Mouse (Mus musculus) spleen, embryonic (tissue): ENCODE measurements around the gene Myl12a.

Source experiments
- CTCF ChIA-PET: fragments of 350-600 bp; sonication (Branson Sonifier 250); formaldehyde crosslinking; loops from one replicate; lab custom pipeline; 2022; lab: Charles Lee

Gene Myl12a

DNA sequence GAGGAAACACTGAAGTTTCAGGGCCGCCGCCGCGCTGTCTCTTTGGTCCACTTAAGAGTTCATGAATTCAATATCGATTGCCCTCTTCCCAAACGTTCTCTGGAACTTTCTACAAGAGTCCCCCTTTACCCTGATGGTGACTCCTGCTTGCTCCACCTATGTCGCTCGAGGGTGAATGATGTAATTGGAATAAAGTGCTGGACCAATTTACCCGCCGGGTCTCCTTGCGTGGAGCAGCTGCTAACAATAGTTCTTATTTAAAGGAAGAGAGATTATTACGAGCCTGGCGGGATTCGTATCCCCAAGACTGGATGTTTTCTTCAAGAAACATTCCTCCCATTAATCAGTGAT, at the start of gene Myl12a:
Gene Myl12a, minus strand, starts transcription at position 135 of the 351 bp plus-strand sequence.
- CTCF ChIA-PET = interaction anchor here (0.5 kb wide), 1 partner anchor 153 kb away, joined by 4 read pairs; no protein-coding TSS in a partner anchor

DNA sequence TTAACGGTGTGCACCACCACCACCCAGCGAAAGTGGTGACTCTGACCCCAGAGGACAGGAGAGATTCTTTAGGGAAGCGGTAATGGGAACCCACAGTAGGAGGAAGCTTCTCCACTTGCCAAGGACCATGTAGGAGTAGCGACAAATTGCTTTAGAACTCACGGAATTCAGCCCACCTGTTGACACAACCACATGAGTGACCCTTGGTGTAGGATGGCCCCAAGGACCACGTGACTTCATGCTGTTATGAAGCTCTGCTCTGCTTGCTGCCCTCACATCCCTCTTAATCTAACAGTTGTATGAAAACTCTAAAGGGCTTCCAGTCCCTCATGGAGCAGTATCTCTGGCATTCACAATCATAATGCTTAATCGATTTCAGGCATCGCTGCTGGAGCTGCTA, 46.6 kb upstream of the Myl12a start:
- CTCF ChIA-PET = no interaction called here

DNA sequence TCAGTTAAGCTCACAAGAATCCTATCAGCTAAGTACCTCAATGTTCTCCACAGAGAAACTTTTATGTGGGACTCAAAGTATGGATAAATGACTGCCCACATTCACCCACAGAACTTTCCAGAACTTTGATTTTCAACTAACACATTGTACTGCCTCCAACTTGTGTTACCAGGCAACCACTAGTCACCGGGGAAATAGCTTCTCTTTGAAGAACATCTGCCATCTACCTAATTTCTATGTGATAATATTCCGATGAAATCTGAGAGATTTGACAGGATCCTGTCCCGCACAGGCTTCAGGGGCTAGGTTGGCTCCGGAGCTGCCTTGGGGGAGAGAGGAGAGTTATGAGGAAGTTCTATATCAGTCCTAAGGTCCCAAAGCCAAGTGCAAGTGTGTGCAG, 44.2 kb upstream of the Myl12a start:
- CTCF ChIA-PET = no interaction called here

DNA sequence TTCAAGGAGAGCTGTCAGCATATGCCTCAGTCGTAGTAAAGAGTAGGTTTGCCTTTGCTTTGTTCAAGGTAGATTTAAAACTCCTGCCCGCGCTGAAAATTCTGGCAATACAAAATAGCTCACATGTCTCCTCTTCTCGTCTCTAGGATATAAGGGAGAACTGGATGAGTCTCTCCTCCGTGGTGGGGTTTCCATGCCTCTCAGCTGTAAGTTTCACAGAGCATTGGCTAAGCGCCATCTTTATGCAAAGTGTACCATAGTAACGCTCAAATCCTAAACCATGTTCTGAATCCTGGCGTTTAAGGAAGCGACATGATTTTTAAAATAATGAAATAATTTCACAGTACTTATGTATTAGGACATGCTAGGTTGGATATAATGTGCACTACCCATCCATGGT, 42.9 kb upstream of the Myl12a start:
- CTCF ChIA-PET = no interaction called here

DNA sequence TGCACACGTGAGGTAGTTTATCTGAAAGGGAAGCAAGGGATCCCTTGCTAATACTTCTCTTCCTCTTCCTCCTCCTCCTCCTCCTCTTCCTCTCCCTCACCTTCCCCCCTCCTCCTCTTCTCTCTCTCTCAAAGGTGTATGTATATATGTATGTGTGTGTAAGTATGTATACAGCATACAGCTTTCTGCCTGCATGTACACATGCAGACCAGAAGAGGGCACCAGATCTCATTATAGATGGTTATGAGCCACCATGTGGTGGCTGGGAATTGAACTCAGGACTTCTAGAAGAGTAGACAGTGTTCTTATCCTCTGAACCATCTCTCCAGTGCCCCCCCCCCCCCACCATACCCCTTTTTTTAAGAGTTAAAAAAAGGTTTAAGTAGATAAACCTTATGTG, 40.0 kb upstream of the Myl12a start:
- CTCF ChIA-PET = no interaction called here

DNA sequence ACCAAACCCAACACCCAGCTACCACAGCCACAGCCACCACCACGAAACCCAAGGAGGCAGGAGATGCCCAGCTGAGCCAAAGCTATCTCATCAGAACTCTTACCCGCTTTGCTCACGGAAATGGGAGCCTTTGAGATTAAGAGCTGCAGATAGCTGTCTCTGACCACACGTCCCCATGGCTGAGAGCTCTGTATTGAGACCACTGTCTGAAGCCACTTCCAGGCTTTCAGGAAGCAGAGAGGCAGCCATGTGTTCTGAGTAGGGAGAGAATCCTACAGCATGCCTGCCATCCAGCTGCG, 37.9 kb upstream of the Myl12a start:
- CTCF ChIA-PET = interaction anchor here (0.6 kb wide), 2 partner anchors 60 to 1184 kb away, joined by 3 to 13 read pairs; no protein-coding TSS in a partner anchor

DNA sequence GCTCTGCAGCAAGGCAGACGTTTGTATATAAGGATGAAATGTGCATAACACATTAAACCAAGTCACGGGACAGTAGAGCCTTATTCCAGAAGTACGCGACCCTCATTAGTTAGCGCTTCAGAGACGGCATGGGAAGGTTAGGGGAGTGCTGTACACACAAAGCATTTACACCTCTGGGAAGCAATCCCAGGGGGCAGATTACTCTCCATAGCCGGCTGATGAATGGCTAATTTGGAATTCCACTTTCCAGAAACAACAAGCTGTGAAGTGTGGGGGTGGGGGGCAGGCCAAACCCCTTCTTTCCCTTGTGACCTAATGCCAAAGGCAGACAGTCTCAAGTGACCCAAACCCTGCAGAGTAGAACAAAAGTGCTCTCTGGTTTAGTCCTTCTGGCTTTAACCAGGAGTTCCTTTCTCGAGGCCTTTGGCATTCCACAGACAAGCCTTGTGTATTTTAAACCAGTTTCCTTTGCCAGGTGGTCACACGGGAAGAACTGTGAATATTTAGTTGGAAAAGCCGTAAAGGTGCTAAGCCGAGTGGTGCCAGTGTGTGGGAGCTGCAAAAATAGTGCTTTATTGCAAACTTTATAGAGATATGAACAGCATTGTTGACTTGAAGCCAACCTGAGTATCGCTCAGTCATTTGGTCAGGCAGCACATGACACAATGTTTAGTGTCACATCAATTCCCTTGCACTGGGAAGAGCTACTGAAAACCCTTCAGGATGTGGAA, 37.3 kb upstream of the Myl12a start:
- CTCF ChIA-PET = interaction anchor here (0.6 kb wide), 1 partner anchor 61 kb away, joined by 13 read pairs; no protein-coding TSS in a partner anchor

DNA sequence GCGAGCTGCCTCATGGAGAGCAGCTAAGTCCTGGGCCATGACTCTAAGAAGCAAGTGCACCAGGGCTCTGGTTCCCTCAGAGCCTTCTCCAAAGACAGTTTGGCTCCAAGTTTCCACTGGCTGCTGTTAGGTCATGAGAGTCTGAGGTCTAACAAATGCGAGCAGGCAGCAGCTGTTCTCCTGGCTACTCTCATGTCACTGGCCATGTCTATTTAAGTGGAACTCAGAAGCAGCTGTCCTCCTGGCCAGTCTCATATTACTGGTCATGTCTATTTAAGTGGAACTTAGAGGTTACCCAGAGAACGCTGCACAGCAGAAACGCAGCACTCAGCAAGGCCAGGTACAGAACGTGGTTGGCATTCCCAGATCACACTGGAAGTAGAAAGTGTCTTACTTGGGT, 36.1 kb upstream of the Myl12a start:
- CTCF ChIA-PET = no interaction called here

DNA sequence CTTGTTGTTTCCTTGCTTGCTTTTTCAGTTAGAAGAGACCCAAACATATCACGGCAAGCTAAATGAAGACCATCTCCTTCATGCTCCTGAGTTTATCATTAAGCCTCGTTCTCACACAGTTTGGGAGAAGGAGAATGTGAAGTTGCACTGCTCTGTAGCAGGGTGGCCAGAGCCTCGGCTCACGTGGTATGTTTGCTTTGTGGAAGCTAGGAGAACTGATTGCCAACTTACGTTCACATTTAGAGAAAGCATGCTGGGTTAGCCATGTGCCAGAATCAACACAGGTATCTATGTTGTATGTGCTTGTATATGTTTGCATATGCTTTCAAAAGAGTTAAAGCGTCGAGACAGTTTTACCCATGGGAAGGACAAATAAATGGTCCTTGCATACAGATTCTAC, 34.5 kb upstream of the Myl12a start:
- CTCF ChIA-PET = no interaction called here

DNA sequence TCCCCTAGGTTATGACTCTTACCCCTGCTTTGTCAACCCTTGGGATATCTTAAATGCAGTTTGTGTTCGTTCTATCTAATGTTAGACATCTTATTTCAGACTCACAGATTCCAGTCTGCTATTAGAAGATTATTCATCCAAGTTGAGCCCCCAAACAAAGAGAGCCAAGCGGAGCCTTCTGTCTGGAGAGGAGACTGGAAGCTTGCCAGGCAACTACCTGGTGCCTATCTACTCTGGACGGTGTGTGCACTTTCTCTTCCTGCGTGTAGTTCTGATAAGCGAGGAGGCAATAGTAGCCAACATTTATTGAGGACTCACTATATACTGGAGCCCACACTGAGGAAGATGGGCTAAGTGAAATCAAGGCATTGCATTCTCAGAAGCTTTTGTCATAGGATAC, 31.8 kb upstream of the Myl12a start:
- CTCF ChIA-PET = interaction anchor here (0.7 kb wide), 1 partner anchor 230 kb away, joined by 8 read pairs; no protein-coding TSS in a partner anchor

DNA sequence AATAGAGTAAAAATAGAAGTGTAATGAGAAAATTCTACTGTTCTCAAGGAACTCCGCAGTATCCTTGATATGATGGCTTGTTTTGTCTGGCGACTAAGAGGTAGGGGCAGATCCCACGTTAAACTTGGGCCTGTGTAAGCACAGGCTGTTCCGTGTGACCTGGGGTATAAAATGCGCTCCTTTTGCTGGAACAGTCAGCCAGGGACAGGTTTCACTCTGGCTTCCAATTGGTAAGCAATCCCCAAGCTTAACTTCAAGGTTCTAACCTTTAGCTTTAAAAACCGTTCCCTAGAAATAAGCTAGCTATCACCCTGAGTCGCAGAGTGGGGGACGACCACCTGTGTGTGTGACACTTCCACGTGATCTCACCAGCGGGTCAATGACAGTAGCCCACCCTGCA, 30.0 kb upstream of the Myl12a start:
- CTCF ChIA-PET = no interaction called here

DNA sequence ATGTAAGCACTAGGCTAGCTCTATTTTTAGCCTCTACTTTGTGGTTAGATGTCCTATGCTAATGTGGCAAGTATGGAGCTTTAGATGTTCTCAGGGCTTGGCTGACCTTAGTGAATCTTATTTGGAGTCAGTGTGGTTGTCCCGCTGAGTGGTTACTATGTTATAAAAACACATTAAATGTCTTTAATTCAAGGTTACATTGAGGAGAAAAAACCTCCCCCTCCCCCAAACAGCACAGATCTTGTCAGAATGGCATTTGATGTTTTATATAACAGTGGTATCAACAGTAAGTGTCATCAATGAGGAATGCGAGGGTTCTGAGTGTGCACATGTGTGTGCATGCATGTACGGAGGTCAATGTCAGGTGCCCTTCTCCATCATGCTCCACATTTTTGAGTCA, 24.5 kb upstream of the Myl12a start:
- CTCF ChIA-PET = no interaction called here

DNA sequence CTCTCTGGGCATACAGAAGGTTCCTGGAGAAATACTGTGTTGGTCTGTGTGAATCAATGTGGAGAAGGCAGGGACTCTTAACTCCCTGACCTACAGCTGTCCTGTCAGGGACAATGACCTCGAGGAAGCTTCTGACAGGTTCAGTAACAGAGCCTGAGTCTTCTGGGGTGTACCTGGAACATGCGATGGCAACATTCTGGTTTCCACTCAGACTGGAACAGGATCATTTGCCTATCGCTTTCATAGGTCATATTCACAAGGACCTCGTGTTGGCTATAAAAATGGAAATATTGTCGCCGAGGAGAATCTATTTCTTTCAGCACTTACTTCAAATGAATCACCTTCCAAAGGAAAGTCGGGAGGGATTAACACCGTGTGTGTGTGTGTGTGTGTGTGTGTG, 23.2 kb upstream of the Myl12a start:
- CTCF ChIA-PET = no interaction called here

DNA sequence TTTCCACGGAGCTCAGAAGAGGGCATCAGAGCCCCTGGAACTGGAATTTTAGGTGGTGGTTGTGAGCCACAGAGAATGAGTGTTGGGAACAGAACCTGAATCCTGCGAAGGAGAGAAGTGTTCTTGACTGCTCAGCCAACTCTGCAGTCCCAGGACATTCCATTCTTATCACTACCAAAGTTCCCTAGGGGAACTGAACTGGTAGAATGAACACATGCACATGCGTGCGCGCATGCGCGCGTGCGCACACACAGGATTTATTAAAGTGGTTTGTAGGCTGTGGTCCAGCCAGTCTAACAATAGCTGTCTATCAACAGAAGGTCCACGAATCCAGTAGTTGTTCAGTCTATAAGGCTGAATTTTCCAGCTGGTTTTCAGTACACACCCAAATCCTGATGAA, 21.4 kb upstream of the Myl12a start:
- CTCF ChIA-PET = no interaction called here

DNA sequence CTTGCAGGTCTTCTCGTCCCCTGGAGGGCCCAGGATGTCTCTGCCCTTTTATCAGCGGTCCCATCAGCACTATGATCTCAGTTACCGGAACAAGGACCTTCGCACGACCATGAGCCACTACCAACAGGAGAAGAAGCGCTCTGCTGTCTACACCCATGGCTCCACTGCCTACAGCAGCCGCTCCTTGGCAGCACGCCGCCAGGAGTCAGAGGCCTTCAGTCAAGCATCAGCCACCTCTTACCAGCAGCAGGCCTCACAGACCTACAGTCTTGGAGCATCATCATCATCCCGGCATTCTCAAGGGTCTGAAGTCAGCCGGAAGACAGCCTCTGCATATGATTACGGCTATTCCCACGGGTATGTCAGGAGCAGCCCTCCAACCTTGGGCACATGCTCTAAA, 20.2 kb upstream of the Myl12a start:
- CTCF ChIA-PET = no interaction called here

DNA sequence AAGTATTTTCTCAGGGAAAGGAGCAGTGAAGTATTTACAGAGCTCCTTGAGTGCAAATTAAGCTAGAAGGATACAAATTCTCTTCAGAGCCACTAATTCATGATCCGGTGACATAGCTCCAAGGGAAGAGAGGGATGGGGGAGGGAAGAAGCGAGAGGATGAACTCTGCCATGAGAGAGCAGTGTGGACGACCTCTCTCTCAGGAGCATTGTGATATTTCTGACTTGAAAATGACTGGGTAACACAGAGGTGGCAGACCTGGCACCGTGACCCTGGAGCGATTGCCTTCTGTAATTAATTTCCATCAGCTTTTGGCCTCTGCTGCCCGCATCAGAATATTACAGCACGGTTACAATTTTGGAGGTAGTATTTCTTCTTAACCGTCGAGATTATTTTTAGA, 17.2 kb upstream of the Myl12a start:
- CTCF ChIA-PET = no interaction called here

DNA sequence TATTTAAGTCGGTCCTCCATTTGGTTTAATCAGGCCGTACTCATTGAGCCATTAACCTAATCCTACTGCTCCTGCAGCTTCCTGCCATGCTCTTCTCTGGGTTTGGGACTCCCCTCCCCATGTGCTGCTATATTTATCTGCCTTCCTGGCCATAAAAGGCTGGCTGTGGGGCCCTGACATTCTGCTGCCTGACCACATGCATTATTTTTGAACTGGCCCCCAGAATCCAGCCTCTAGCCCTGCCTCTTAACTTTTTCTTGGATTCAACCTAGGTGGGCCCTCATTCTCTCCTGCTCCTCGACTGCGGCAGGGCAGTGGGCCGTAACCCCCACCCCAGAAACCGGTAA, 16.6 kb upstream of the Myl12a start:
- CTCF ChIA-PET = no interaction called here

DNA sequence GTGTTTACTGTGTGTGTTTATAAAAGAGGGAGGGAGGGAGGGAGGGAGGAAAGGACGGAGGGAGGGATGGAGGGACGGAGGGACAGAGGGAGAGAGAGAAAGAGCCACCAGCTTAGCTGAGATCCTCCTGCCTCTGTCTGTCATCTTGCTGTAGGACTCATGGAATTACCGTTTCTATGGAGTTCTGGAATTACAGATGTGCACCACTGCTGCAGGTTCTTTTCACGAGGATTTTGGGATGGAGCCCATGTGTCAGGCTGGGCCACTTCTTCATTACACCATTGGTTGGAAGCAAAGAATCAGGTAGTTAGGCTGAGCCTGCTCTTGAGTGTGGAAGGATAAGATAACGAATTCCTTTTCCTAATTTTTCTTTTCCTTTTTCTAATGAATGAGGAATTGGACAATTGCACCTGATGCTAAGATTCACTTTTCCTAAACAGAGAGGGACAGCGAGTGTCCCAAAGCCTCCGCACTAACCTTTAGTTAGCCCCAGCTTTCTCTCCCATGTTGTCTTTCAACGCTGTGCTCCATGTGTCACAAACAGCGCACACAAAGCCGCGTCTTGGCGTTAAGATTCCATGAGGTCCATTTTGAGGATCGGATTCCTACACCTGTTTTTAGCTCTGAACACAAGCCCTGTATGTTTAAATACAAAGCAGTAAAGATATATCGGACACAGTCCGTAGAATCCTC, 16.1 kb upstream of the Myl12a start:
- CTCF ChIA-PET = no interaction called here

DNA sequence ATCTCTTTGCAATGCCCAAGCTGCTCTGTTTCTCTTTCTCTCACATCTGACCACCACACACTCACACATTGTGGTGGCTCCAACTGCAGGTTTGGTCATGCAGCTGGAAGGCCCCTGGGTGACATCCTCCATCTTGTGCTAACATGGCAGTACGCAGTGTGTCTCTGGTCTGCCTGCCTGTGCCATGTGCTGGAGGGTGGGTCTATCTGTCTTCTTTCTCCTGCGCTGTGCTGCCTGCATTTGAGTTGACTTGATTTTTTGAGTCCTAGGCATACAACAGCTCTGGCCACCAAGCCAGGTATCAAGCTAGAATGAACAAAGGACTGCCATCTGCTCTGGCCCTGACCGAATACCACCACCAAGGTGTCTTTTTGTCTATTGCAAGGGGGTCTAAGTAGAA, 15.5 kb upstream of the Myl12a start:
- CTCF ChIA-PET = no interaction called here

DNA sequence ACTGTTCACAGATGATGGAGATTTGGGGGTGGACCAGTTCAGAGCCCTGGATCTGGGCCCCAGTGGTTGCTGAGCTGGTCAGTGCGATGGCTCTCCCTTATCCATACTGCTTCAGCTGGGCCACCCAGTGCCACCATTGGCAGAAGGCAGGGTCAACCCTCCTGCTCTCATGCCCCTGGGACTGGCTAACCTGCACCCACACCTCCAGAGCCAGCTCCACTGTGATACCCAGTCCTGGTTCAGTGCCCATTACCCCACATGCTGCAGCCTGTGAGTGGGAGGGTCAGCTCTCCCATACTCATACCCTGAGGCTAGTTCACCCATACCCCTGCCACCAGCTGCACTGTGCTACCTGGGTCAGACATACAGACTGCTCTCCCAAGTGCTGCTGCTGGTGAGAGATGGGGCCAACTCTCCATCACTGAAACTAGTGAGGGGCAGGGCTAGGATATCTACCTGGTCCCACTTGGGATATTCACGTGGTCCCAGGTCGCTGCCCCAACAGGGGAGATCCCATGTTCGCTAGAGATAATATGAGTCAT, 14.8 kb upstream of the Myl12a start:
- CTCF ChIA-PET = no interaction called here

DNA sequence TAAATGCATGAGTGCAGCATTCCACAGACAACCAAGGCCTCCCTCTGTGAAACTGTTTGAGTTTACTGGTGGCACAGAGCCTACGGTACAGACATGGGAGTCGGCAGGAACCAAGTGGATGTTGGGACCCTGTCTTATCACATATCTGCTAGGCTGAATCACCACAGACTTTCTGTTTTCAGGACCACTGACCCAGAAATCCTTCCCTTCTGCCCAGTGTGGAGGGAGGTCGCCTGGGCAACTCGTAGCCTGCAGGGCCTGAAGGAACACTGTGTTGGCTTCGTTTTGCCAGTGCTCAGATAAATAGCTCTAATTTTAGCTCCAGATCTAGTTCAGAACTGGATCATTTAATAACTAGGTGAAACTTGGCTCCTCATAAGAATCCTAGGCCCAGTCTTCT, 12.2 kb upstream of the Myl12a start:
- CTCF ChIA-PET = no interaction called here

DNA sequence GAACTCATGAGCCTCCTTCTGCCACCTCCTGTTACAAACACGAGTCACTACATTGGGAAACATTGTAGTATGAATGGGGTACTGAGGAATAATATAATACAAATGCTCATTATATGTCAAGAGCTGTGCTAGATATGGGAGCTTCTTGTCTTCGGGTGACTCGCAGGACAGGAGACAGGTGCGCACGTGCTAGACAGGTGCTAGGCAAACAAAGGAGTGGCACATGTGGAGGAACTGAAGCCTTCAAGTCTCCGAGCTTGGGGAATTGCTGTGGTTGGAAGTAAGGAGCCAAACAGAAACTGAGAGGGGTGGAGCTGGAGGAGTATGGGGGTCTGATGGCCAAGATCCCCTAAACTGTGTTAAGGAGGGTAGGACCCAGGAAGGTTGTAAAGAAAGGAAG, 10.4 kb upstream of the Myl12a start:
- CTCF ChIA-PET = interaction anchor here (0.7 kb wide), 1 partner anchor 13 kb away, joined by 5 read pairs; no protein-coding TSS in a partner anchor

DNA sequence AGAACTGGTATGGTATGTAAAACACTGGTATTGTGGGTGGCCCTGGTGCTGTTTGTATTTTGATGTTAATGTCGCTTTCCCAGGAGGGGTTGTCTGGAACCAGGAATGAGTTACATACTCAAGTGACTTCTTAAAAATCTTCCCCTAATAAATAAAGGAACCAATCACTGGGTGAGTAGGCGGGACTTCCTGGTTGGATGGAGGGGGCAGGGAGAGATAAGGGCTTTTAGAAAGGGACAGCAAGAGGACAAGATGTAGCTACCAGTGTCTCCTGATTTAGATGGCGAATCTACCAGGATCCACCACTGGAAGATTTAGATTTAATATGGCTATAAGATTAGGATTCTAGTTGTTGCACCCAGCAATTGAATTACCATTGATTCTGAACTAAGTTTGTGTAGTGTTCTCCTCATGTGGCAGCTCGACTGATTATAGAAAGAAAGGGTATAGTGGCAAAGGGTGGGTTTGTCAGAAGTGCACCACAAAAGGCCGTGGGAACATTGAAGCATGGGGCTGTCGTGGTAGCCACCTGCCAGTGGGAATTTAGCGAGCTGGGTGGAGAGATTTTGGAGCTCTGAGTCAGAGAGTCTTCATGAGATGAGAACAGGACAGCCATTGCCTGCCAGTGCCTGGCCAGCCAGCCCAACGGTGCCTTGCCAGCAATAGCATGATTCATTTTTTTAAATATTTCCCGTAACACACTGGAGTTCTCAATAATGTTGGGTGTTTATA, 9.4 kb upstream of the Myl12a start:
- CTCF ChIA-PET = no interaction called here
